Mouse (Mus musculus): ENCODE data around the gene Nae1. TPM values are rescaled to one million over a fixed set of nuclear protein-coding genes. Genes with fewer than 3 reads are reported as not detected.
A peak's percentile ranks its signal among the peaks of the same experiment; 100 is the strongest.

Nae1 gene
- polyA plus RNA-seq, 1 experiment from 2014 or later, result 163 TPM

DNA sequence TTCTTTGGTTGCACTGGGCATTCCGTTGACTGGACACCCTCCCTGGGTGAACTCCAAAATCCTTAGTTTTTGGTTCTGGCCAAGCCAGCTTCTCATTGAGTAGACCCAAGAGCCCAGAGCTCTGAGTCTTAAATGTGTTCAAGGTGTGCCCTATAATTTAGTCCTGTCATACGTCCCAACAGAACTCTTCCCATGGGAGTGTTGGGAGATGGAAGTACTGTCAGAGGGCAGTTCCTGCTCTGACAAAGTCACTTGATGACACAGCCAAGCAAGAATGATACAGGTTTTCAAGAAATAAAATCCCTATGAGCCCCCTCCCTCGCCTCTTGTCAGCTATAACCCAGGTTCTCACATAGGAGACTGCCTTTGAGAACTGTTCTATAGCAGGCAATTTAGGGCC, 24.3 kb downstream of the Nae1 start:
- no peak overlapping the region; the same call in 1 of the 2 replicates for H3K4me3 ChIP-seq (ENCODE audit: low read depth, low read length)
- no peak for ATAC-seq (replicated peaks; ENCODE audit: insufficient number of reproducible peaks, low FRiP score, low TSS enrichment, low read depth)

GRCm38 (mm10) chr8:104509061-104510006, 25.1 kb downstream of the Nae1 start, which contains the start of gene Terb1:
Gene Terb1, minus strand, starts transcription at chr8:104509910.
- no peaks in the 10 kb centered on the region for H3K4me1 ChIP-seq (ENCODE audit: control insufficient read depth, insufficient read depth, low read length)
- peak within 1 kb of the TSS; percentile 59 for H3K4me3 ChIP-seq (ENCODE audit: low read depth, low read length)
- no peaks in the 10 kb centered on the region for H3K9me3 ChIP-seq (replicated peaks; ENCODE audit: control insufficient read depth, low read length)
- ATAC-seq (replicated peaks; ENCODE audit: insufficient number of reproducible peaks, low FRiP score, low TSS enrichment, low read depth) (peak; percentile 71), DNase-seq (ENCODE audit: low spot score) (peak; percentile 43)
- no peak within 1 kb of the TSS for H3K27ac ChIP-seq (replicated peaks; ENCODE audit: low read depth, low read length)
- peak within 1 kb of the TSS; percentile 100 for H3K4me2 ChIP-seq (ENCODE audit: low read depth, low read length)
- 2% methylated on average over 60 of the region's 64 CpGs for WGBS
- H3K9ac ChIP-seq (replicated peaks; ENCODE audit: low read length), result peak within 1 kb of the TSS; percentile 79
- H3K27me3 ChIP-seq (ENCODE audit: control insufficient read depth, insufficient read depth, low read length), result no peaks in the 10 kb centered on the region
- peaks cover 3% of the 10 kb centered on the region; the same call in 1 of the 2 replicates for H3K36me3 ChIP-seq (replicated peaks; ENCODE audit: control insufficient read depth, insufficient read depth, low read depth, low read length)

More for the DNA sequence above, 24.3 kb downstream of the Nae1 start:
- Histone ChIP-seq H3K4me1 (ENCODE audit: control insufficient read depth, insufficient read depth, low read length) (no peaks in the 10 kb centered on the region), H3K9me3 (replicated peaks; ENCODE audit: control insufficient read depth, low read length) (no peaks in the 10 kb centered on the region), H3K27me3 (ENCODE audit: control insufficient read depth, insufficient read depth, low read length) (no peaks in the 10 kb centered on the region), H3K4me2 (ENCODE audit: low read depth, low read length) (peak overlapping the region; percentile 100; the same call in 1 of the 2 replicates), H3K36me3 (replicated peaks; ENCODE audit: control insufficient read depth, insufficient read depth, low read depth, low read length) (peaks cover 3% of the 10 kb centered on the region), H3K9ac (replicated peaks; ENCODE audit: low read length) (no peak overlapping the region), H3K27ac (replicated peaks; ENCODE audit: low read depth, low read length) (no peak overlapping the region)
- 79% methylated on average over 3 of the region's 3 CpGs for WGBS
- no peak for DNase-seq (ENCODE audit: low spot score)

DNA sequence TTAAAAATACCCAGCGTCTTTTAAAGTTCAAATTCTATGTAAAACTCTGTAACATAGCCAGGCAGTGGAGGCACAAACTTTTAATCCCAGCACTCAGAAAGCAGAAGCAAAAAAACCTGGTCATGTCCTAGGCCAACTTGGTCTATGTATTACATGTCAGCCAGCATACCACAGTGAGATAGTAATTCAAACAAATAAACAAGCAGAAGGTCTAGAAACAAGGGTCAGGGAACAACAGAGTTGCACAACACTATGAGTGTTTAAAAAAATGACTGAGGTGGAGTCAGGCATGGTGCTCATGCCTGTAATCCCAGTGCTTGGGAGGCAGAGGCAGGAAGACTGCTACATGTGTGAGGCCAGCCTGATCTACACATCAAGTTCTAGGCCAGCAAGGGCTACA, 55.3 kb downstream of the Nae1 start:
- Histone ChIP-seq H3K9me3 (replicated peaks; ENCODE audit: control insufficient read depth, low read length) (no peaks in the 10 kb centered on the region), H3K4me3 (ENCODE audit: low read depth, low read length) (no peak overlapping the region), H3K27me3 (ENCODE audit: control insufficient read depth, insufficient read depth, low read length) (no peaks in the 10 kb centered on the region), H3K4me1 (ENCODE audit: control insufficient read depth, insufficient read depth, low read length) (no peaks in the 10 kb centered on the region), H3K9ac (replicated peaks; ENCODE audit: low read length) (no peak overlapping the region), H3K36me3 (replicated peaks; ENCODE audit: control insufficient read depth, insufficient read depth, low read depth, low read length) (no peaks in the 10 kb centered on the region), H3K4me2 (ENCODE audit: low read depth, low read length) (no peak overlapping the region), H3K27ac (replicated peaks; ENCODE audit: low read depth, low read length) (no peak overlapping the region)
- no peak for ATAC-seq (replicated peaks; ENCODE audit: insufficient number of reproducible peaks, low FRiP score, low TSS enrichment, low read depth)
- 54% methylated on average over 1 of the region's 1 CpGs for WGBS
- DNase-seq (ENCODE audit: low spot score), result no peak

DNA sequence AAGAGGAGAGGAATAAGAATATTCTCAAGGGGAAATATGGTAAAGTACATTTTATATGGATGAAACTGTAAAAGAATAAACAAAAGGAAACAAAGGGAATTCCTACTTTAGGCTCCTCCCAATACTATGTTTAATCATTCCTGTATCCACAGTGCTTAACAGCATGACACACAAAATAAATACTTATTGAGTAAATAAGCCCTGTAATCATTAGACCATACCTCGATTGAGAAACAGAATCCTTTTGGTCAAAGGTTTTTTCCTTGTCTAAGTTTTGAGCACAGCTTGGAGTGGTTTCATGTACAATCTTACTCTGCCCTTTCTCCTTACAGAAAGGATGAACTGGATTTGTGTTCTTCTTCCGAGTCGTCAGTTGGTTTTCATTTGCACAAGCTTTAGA, 62.0 kb downstream of the Nae1 start:
- Histone ChIP-seq H3K4me1 (ENCODE audit: control insufficient read depth, insufficient read depth, low read length) (no peaks in the 10 kb centered on the region), H3K9ac (replicated peaks; ENCODE audit: low read length) (no peak overlapping the region), H3K4me3 (ENCODE audit: low read depth, low read length) (no peak overlapping the region), H3K4me2 (ENCODE audit: low read depth, low read length) (no peak overlapping the region), H3K36me3 (replicated peaks; ENCODE audit: control insufficient read depth, insufficient read depth, low read depth, low read length) (no peaks in the 10 kb centered on the region), H3K9me3 (replicated peaks; ENCODE audit: control insufficient read depth, low read length) (no peaks in the 10 kb centered on the region), H3K27me3 (ENCODE audit: control insufficient read depth, insufficient read depth, low read length) (no peaks in the 10 kb centered on the region), H3K27ac (replicated peaks; ENCODE audit: low read depth, low read length) (no peak overlapping the region)
- DNase-seq (ENCODE audit: low spot score) (no peak), ATAC-seq (replicated peaks; ENCODE audit: insufficient number of reproducible peaks, low FRiP score, low TSS enrichment, low read depth) (no peak)
- WGBS, result 78% methylated on average over 3 of the region's 3 CpGs

GRCm38 (mm10) chr8:104467463-104467862, 67.0 kb downstream of the Nae1 start:
- Histone ChIP-seq H3K9ac (replicated peaks; ENCODE audit: low read length) (no peak overlapping the region), H3K4me3 (ENCODE audit: low read depth, low read length) (no peak overlapping the region), H3K9me3 (replicated peaks; ENCODE audit: control insufficient read depth, low read length) (no peaks in the 10 kb centered on the region), H3K36me3 (replicated peaks; ENCODE audit: control insufficient read depth, insufficient read depth, low read depth, low read length) (no peaks in the 10 kb centered on the region), H3K27ac (replicated peaks; ENCODE audit: low read depth, low read length) (no peak overlapping the region), H3K27me3 (ENCODE audit: control insufficient read depth, insufficient read depth, low read length) (no peaks in the 10 kb centered on the region), H3K4me2 (ENCODE audit: low read depth, low read length) (no peak overlapping the region), H3K4me1 (ENCODE audit: control insufficient read depth, insufficient read depth, low read length) (no peaks in the 10 kb centered on the region)
- ATAC-seq (replicated peaks; ENCODE audit: insufficient number of reproducible peaks, low FRiP score, low TSS enrichment, low read depth), result no peak
- DNase-seq (ENCODE audit: low spot score), result no peak
- 77% methylated on average over 2 of the region's 2 CpGs for WGBS

Other genes starting within 250 kb of the Nae1 start
- not detected in 2 replicates for gene Cmtm2a, start 241.5 kb downstream of the Nae1 start, polyA plus RNA-seq (2014; fragmentation: Nextera tagmentation; extraction: Ambion mirVana)
- not detected in 2 replicates for gene Gm45711, start 224.6 kb downstream of the Nae1 start, polyA plus RNA-seq (2014; fragmentation: Nextera tagmentation; extraction: Ambion mirVana)
- not detected in 2 replicates for gene Cmtm1, start 224.5 kb downstream of the Nae1 start, polyA plus RNA-seq (2014; fragmentation: Nextera tagmentation; extraction: Ambion mirVana)
- gene Gm11020, start 213.1 kb downstream of the Nae1 start, polyA plus RNA-seq (2014; fragmentation: Nextera tagmentation; extraction: Ambion mirVana), result not detected in 2 replicates
- gene Cmtm2b, start 212.4 kb downstream of the Nae1 start, polyA plus RNA-seq (2014; fragmentation: Nextera tagmentation; extraction: Ambion mirVana), result not detected in 2 replicates
- gene Cmtm3, start 195.2 kb downstream of the Nae1 start, polyA plus RNA-seq (2014; fragmentation: Nextera tagmentation; extraction: Ambion mirVana), result 131 and 139 TPM in 2 replicates
- gene Cmtm4, start 138.8 kb downstream of the Nae1 start, polyA plus RNA-seq (2014; fragmentation: Nextera tagmentation; extraction: Ambion mirVana), result 3.3 and 3.8 TPM in 2 replicates
- gene Dync1li2, start 91.6 kb downstream of the Nae1 start, polyA plus RNA-seq (2014; fragmentation: Nextera tagmentation; extraction: Ambion mirVana), result 63.1 and 66.6 TPM in 2 replicates
- gene Terb1, start 24.7 kb downstream of the Nae1 start, polyA plus RNA-seq (2014; fragmentation: Nextera tagmentation; extraction: Ambion mirVana), result 0.35 and 0.39 TPM in 2 replicates
- gene Car7, start 52 bp upstream of the Nae1 start, polyA plus RNA-seq (2014; fragmentation: Nextera tagmentation; extraction: Ambion mirVana), result 0.64 and 1.5 TPM in 2 replicates
- 14.1 and 15.6 TPM in 2 replicates for gene Pdp2, start 56.8 kb upstream of the Nae1 start, polyA plus RNA-seq (2014; fragmentation: Nextera tagmentation; extraction: Ambion mirVana)
- not detected in 2 replicates for gene Cdh16, start 89.8 kb upstream of the Nae1 start, polyA plus RNA-seq (2014; fragmentation: Nextera tagmentation; extraction: Ambion mirVana)
- 2.2 and 3.6 TPM in 2 replicates for gene Rrad, start 96.7 kb upstream of the Nae1 start, polyA plus RNA-seq (2014; fragmentation: Nextera tagmentation; extraction: Ambion mirVana)
- 79.7 and 82.5 TPM in 2 replicates for gene Ciao2b, start 107.3 kb upstream of the Nae1 start, polyA plus RNA-seq (2014; fragmentation: Nextera tagmentation; extraction: Ambion mirVana)
- not detected in 2 replicates for gene Ces2a, start 199.4 kb upstream of the Nae1 start, polyA plus RNA-seq (2014; fragmentation: Nextera tagmentation; extraction: Ambion mirVana)